In genomic region chr11:120624680-120625111, GRCm38 (mm10) we compare ENCODE assay signal across 1 mouse cellular context.
TF ChIP-seq lines count a peak whose summit lies in the region.

No protein-coding gene starts in this region.

TF ChIP-seq in CH12.LX, 34 proteins besides CTCF, POLR2A, EP300 and RAD21 (continued from another document):
- no peak for TF ChIP-seq ZC3H11A (IDR thresholded peaks at IDR 0.05; ENCODE audit: low read depth, low read length)
- TF ChIP-seq MAFK (IDR thresholded peaks at IDR 0.05; ENCODE audit: insufficient replicate concordance, low read length): 0 out of 2 replicates have a peak, but pooled peaks have one; percentile 9
- no peak for TF ChIP-seq JUND (conservative IDR thresholded peaks at IDR 0.05; ENCODE audit: low read depth, low read length)
- TF ChIP-seq JUN (IDR thresholded peaks at IDR 0.05; ENCODE audit: insufficient read depth, low read depth, low read length): no peak
- no peak for TF ChIP-seq MAX (IDR thresholded peaks at IDR 0.05; ENCODE audit: low read length)
- no peak for TF ChIP-seq RCOR1 (conservative IDR thresholded peaks at IDR 0.05; ENCODE audit: low read depth, low read length)
- TF ChIP-seq E2F4 (IDR thresholded peaks at IDR 0.05; ENCODE audit: insufficient replicate concordance, low read depth, low read length): no peak
- TF ChIP-seq ETS1 (conservative IDR thresholded peaks at IDR 0.05; ENCODE audit: low read depth, low read length): no peak
- no peak for TF ChIP-seq PAX5 (IDR thresholded peaks at IDR 0.05; ENCODE audit: low read length)
- TF ChIP-seq ZKSCAN1 (IDR thresholded peaks at IDR 0.05; ENCODE audit: borderline replicate concordance, low read depth, low read length): no peak
- TF ChIP-seq MEF2A (IDR thresholded peaks at IDR 0.05; ENCODE audit: borderline replicate concordance, low read depth, low read length): no peak
- peak; percentile 97 for TF ChIP-seq SIN3A (IDR thresholded peaks at IDR 0.05; ENCODE audit: low read length)
- no peak; the same call in 1 of the 2 replicates for TF ChIP-seq GABPA (IDR thresholded peaks at IDR 0.05; ENCODE audit: insufficient replicate concordance, low read depth, low read length)
- TF ChIP-seq TCF12 (IDR thresholded peaks at IDR 0.05; ENCODE audit: low read depth, low read length): peak; percentile 75
- TF ChIP-seq HCFC1 (IDR thresholded peaks at IDR 0.05; ENCODE audit: low read depth, low read length): peak; percentile 89
- no peak for TF ChIP-seq CHD1 (IDR thresholded peaks at IDR 0.05; ENCODE audit: low read depth, low read length)
- TF ChIP-seq MAZ (IDR thresholded peaks at IDR 0.05; ENCODE audit: low read depth, low read length): no peak
- TF ChIP-seq ZMIZ1 (IDR thresholded peaks at IDR 0.05; ENCODE audit: low read depth, low read length): peak; percentile 88
- TF ChIP-seq POLR2AphosphoS2 (IDR thresholded peaks at IDR 0.05; ENCODE audit: low read depth, low read length): peak; percentile 94
- no peak for TF ChIP-seq IRF4 (IDR thresholded peaks at IDR 0.05; ENCODE audit: low read depth, low read length)
- no peak; the same call in 1 of the 2 replicates for TF ChIP-seq MYC (IDR thresholded peaks at IDR 0.05; ENCODE audit: low read depth, low read length)
- no peak for TF ChIP-seq USF2 (conservative IDR thresholded peaks at IDR 0.05; ENCODE audit: low read depth, low read length)
- peak; percentile 81 for TF ChIP-seq NELFE (IDR thresholded peaks at IDR 0.05; ENCODE audit: low read depth, low read length)
- TF ChIP-seq CHD2 (IDR thresholded peaks at IDR 0.05; ENCODE audit: low read length): peak; percentile 28; the same call in 1 of the 2 replicates
- peak; percentile 90; the same call in 1 of the 2 replicates for TF ChIP-seq MXI1 (IDR thresholded peaks at IDR 0.05; ENCODE audit: low read depth, low read length)
- TF ChIP-seq SMC3 (IDR thresholded peaks at IDR 0.05; ENCODE audit: low read depth, low read length): no peak
- 0 out of 2 replicates have a peak, but pooled peaks have one; percentile 7 for TF ChIP-seq BHLHE40 (IDR thresholded peaks at IDR 0.05; ENCODE audit: low read depth, low read length)
